Mouse (Mus musculus) thymus, postnatal 0 days (tissue): ENCODE data around the gene Gm49395. TPM values are rescaled to one million over a fixed set of nuclear protein-coding genes. Genes with fewer than 3 reads are reported as not detected.

Source experiments
- DNase-seq: peaks from one replicate; pipeline ENCODE4 v3.0.0-alpha.2; 2015; ENCODE audit warnings: low spot score
- polyA plus RNA-seq: library from polyadenylated mRNA; unstranded; fragments of >200 nt; fragmentation: Nextera tagmentation; extraction: Ambion mirVana; gene quantifications from 2 replicates; pipeline ENCODE4 v1.2.1, GENCODE M21; 2015

Gm49395 gene
- 2.0 and 2.6 TPM in 2 replicates for polyA plus RNA-seq

DNA sequence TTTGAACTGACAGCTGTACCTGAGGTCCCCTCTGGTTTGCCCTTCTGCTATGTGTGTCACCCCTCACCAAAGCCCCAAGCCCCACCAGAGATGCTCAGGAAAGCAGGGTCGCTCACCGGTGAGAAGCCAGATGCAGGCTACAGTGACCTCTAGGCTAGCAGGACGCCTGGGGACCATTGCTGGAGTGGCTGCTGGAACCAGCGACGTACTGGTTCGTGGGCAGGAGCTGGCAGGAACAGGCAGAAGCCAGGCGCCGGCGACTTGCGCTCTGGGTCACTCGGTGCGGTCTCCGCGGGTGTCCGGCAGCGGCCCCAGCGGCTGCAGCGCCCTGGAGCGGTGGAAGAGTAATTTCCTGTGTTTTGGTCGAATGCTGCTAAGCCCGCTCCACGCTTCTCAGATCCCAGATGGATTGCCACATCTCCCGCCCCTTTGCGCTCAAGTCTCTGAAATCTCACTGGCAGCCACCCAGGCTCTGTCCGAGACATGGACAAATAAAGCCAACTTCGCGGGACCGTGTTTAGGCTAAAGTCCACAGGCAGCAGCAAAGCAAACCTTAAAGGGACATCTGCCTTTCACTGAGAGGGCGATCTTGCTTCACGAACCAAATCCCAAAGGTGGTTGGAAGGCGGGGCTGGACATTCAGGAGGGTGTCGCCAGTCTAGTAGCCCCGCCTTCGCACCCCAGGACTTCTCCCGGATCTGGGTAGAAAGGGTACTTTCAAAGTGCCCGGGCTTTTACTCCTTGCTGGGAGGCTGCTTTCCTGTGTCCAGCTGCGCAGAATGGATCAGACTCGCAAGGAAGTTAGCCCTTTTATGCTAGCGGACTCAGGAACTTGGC, at the start of gene Gm49395, which contains the start of gene Itga1:
Gm49395 (minus strand) TSS at position 567 of the 837 bp plus-strand sequence.
Itga1 (minus strand) TSS at position 610 of the 837 bp plus-strand sequence.
- DNase-seq: no peak

DNA sequence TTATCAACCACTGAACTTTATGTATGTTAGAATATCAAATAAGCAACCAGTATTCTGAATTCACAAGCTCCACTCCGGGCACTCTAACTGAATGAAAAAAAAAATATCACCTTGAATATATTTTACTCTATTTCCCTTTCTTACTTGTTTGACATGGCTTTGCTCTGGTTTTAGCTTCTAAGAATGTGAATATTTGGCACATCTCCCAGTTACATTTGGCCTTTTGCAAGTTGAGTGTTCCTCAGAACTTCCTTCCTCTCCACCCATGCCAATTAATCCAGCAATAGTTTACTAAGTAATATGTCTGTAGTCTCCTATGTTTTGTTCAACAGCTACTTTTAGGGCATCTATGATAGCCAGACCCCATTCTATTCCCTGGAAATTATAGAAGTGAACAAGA, 48.9 kb upstream of the Gm49395 start:
- DNase-seq: no peak

DNA sequence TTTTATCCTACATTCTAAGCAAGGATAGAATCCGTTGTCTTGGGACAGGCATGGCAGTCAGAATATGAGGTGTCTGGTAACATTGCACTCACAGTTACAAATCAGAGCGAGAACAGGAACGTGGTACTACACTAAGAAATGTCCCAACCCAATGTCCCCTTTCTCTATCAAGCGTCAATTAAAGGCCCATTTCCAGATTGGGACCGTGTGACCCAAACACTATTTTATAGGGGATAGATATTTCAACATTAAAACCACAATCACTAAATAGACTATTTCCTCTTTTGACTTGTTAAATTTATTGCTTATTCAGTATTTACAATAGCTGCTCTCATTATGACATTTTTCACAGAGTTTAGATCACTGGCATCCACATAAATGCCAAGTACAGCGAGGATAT, 48.1 kb upstream of the Gm49395 start:
- no peak for DNase-seq

- no peak for DNase-seq
Observed at GRCm38 (mm10) chr13:115143575-115143974, 41.9 kb upstream of the Gm49395 start.

GRCm38 (mm10) chr13:115142066-115142465, 40.3 kb upstream of the Gm49395 start:
- DNase-seq: no peak

DNA sequence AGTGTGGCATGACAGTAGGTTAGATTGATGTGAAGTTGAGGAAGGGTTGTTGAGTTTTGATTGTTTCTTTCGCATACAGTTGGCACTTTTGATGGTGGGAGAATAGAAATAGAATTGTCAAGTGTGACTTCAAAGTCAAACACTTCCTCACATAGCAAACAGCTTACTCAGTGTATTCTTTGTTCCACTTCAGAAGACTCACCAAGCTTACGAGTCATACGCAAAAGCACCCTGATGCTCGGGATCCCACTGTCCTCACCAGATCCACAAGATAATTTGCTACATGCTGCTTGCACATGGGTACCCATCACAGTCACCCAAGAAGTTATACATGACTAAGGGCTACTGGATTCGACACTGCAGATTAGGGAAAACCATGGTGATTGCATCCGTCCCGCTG, 36.8 kb upstream of the Gm49395 start:
- DNase-seq: no peak

GRCm38 (mm10) chr13:115136761-115137160, 35.0 kb upstream of the Gm49395 start:
- no peak for DNase-seq

GRCm38 (mm10) chr13:115132435-115132834, 30.7 kb upstream of the Gm49395 start:
- no peak for DNase-seq

DNA sequence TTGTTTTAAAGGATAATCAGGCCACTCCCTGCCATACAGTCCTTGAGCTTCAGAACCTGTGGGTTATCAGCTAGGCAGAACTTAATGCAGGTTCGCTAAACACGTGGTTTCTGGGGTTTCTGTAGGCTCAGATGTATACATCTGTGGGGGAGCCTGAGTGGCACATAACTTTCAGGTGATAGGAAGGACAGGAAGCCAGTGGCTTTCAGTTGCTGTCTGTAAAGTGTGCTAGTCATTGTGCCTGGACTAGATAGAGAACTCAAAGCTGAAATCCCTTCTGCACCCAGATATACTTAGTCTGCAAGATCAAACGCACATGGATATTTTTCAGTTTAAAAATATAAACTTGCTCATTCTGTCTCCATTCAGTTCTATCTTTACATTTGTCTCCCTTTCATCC, 29.7 kb upstream of the Gm49395 start:
- peak; percentile 7 for DNase-seq

- DNase-seq: no peak
Observed at GRCm38 (mm10) chr13:115130035-115130434, 28.3 kb upstream of the Gm49395 start.

- DNase-seq: no peak
Observed at GRCm38 (mm10) chr13:115127826-115128225, 26.1 kb upstream of the Gm49395 start.

GRCm38 (mm10) chr13:115126534-115126933, 24.8 kb upstream of the Gm49395 start:
- no peak for DNase-seq

DNA sequence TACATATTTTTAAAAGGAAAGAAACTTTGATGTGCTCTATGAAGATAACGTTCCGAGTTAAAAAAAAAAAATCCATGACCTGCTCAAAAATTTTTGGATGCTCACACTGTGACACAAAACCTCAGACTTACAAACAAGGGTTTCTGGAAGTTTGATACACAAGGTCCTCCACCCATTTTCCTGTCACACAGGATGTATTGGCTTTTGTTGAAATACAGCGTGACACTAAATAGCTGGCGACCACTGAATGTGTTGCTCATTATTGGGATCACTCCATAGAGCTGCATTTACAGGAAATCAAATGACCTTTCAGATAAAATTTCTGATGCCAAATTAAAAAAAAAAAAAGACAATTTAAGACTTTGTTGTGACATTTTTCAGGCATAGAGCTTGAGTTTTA, 23.4 kb upstream of the Gm49395 start:
- DNase-seq: no peak

- DNase-seq: no peak
Observed at GRCm38 (mm10) chr13:115124521-115124920, 22.8 kb upstream of the Gm49395 start.

- DNase-seq: no peak
Observed at GRCm38 (mm10) chr13:115118756-115119155, 17.0 kb upstream of the Gm49395 start.

DNA sequence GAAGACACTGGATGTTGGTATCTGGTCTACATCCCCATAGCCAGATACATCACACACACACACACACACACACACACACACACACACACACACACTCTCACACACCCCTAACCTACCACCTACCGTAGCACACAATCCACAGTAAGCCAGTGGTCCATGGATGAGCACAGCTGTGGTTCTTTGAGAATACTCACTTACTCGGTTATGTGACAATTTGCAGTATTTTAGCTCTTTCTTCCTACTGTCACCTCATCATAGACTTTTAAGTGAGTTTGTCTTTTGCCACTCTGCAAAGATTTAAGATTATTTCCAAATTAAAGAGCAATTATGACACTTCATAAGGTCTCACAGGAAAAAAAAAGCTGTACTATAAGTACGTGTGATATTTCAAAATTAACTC, 16.5 kb upstream of the Gm49395 start:
- DNase-seq: no peak

GRCm38 (mm10) chr13:115116930-115117621, 15.4 kb upstream of the Gm49395 start:
- DNase-seq: no peak

DNA sequence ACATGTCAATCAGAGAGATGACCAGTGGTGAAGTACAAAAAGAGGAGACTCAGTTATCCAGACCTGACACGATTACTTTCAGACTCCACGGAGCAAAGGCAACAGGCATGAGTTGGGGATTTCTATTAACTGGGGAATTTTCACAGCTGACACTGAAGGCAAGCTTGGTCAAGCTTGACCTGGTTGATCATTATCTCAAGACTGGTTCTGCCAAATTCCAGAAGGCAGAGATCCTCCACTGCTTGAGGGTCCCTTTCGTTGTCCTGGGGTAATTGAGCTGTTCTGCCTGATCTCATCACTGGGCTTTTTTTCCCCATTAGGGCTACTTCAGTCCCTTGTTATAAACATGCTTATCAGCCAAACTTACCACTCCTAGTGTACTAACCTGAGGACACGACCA, 7.9 kb upstream of the Gm49395 start:
- DNase-seq: no peak

GRCm38 (mm10) chr13:115107436-115107835, 5.7 kb upstream of the Gm49395 start:
- DNase-seq: no peak

DNA sequence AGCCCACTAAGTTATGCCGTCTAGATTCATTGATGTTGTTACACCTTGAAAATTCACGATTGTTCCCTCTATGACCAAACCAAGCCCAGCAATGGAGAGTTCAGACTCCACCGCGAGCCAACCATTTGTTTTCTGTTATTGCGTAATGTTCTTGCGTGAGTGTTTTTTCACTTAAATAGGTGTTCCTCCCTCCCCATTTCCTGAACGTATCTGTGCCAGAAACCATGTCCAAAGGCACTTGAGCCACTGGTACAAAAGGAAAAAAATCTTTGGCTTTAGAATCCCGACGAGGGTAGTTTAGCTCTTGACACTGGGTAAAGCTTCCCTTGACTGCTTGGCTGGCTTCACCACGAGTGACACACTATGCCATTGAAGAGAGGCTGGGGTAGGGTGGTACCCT, 4.5 kb upstream of the Gm49395 start:
- no peak for DNase-seq

- DNase-seq: no peak
Observed at GRCm38 (mm10) chr13:115102754-115103153, 1.0 kb upstream of the Gm49395 start.

DNA sequence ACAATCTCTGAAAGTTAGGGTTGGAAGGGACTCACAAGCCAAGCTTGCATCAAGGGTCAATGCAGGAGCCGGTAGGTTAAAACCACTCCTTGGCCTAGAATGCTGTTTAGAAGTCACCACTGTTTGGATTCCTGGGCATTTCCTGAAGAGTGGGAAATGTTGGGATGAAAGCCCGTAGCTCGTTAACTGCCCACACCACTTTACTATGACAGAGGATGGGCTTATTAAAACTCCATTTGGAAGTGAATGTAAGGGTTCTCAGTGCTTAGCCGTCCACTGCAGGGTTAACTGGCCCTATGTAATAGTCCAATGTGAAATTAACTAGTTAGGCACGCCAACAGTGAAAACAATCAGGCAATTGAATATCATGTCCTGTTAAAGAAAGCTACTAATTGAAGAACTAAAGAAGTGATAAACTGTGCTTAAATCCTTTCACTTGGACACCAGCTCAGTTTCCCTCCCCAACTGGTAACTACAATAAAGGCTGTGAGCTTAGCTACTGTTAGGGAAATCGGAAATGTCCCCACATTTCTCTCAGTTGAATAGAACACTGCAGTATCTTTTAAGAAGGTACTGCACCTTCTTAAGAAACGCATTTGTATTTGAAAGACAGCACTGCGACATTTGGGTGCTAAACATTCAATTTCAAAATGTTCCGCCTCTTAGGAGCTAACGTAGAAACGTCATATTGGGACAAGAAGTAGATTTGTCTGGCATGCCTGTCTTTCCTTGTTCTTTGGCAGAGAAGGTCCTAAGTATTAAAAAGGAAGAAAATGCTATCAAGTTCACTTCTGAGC, 1.1 kb downstream of the Gm49395 start:
- DNase-seq: no peak
